Mouse (Mus musculus) forebrain, embryonic 13.5 days (tissue): ENCODE measurements around the gene Smim14. TPM values are rescaled to one million over a fixed set of nuclear protein-coding genes. Genes with fewer than 3 reads are reported as not detected.
"Not testable (repeated sequence)": the region's sequence is repeated elsewhere in the genome, so short reads cannot be mapped to it uniquely, and the experiment has no call there.

Source experiments
- ATAC-seq: fragments of 200-750 bp; cut with Nextera tagmentation; 2 replicates; pipeline ENCODE4 v1.8.0; 2017
- H3K27ac ChIP-seq: fragments of 300-500 bp; sonication (generic); 2 replicates; pipeline ENCODE4 v1.5.1; 2015; ENCODE audit warnings: inconsistent platforms, mild to moderate bottlenecking, moderate library complexity
- H3K27me3 ChIP-seq: fragments of 300-500 bp; sonication (generic); 2 replicates; pipeline ENCODE4 v1.6.1; 2015; ENCODE audit warnings: mild to moderate bottlenecking, inconsistent platforms
- H3K36me3 ChIP-seq: fragments of 300-500 bp; sonication (generic); 2 replicates; pipeline ENCODE4 v1.6.1; 2015; ENCODE audit warnings: mild to moderate bottlenecking, inconsistent platforms; ENCODE audit not compliant: poor library complexity, severe bottlenecking
- H3K4me1 ChIP-seq: fragments of 300-500 bp; sonication (generic); 2 replicates; pipeline ENCODE4 v1.6.1; 2015; ENCODE audit warnings: inconsistent platforms
- H3K4me2 ChIP-seq: fragments of 300-500 bp; sonication (generic); 2 replicates; pipeline ENCODE4 v1.6.1; 2015; ENCODE audit warnings: inconsistent platforms, mild to moderate bottlenecking, moderate library complexity
- H3K4me3 ChIP-seq: fragments of 300-500 bp; sonication (generic); 2 replicates; pipeline ENCODE4 v1.5.1; 2015; ENCODE audit warnings: mild to moderate bottlenecking, inconsistent platforms
- H3K9ac ChIP-seq: fragments of 300-500 bp; sonication (generic); 2 replicates; pipeline ENCODE4 v1.6.1; 2015; ENCODE audit warnings: mild to moderate bottlenecking, inconsistent platforms
- H3K9me3 ChIP-seq: fragments of 300-500 bp; sonication (generic); replicated peaks from 2 replicates; pipeline ENCODE4 v1.6.1; 2016; ENCODE audit warnings: inconsistent platforms
- WGBS: fragments of 180-500 bp; shearing (Covaris S2); methylation state at CpG from one replicate; pipeline ENCODE4 v1.1.7; 2015; 5-methylcytosine and 5-hydroxymethylcytosine counted together
- polyA plus RNA-seq: library from polyadenylated mRNA; unstranded; fragments of >200 nt; fragmentation: Nextera tagmentation; extraction: Ambion mirVana; gene quantifications from 2 replicates; pipeline ENCODE4 v1.2.1, GENCODE M21; 2015

Gene Smim14
- polyA plus RNA-seq, 1 experiment from 2014 or later = 133 TPM

DNA sequence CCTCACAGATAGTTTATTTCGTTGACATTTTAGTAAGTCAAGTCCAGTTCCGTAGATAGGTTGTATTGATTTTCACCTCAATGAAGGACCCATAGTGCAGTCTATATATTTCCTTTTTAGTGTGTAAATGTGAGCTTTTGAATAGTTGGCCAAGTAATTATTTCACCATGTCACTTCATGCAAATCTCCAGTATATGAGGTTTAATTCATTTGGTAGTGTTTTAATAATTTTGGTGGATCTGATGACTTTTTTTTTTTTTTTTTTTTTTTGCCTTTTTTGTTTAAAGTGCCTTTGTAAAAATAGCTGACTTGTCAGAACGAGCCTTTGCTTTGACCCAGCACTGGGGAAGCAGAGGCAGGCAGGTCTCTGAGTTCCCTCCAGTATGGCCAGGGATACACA lies 2.8 kb upstream of the Smim14 start:
- Histone ChIP-seq H3K9me3 (no peaks in the 10 kb centered on the region), H3K4me1 (peaks cover 14% of the 10 kb centered on the region), H3K9ac (no peak overlapping the region), H3K36me3 (0 out of 2 replicates have a peak, but pooled peaks cover 6% of the 10 kb centered on the region), H3K27me3 (no peaks in the 10 kb centered on the region), H3K27ac (no peak overlapping the region), H3K4me3 (no peak overlapping the region), H3K4me2 (no peak overlapping the region)
- 98% methylated on average over 3 of the region's 3 CpGs for WGBS
- ATAC-seq = no peak

DNA sequence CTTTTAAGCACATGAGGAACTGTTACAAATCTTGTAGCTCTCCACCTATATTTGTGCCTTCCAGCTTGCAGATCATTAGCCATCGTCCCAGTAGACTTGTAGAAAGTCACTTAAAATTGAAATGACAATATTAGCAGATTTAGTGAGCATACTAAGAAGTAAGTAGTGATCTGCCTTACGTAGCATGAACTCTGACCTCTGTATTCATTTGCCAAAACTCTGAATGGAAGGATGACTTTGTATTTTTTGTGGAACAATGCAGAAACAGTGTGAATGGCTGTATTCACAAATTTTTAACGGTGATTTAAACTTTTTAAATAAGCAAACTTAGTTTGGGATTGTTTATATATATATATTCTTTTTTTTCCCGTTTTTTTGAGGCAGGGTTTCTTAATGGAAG lies 1.8 kb upstream of the Smim14 start:
- H3K9ac ChIP-seq = peak overlapping the region; percentile 56
- no peak for ATAC-seq
- H3K36me3 ChIP-seq = 0 out of 2 replicates have a peak, but pooled peaks cover 6% of the 10 kb centered on the region
- H3K27me3 ChIP-seq = no peaks in the 10 kb centered on the region
- peaks cover 14% of the 10 kb centered on the region for H3K4me1 ChIP-seq
- no peaks in the 10 kb centered on the region for H3K9me3 ChIP-seq
- 11% methylated on average over 4 of the region's 4 CpGs for WGBS
- H3K27ac ChIP-seq = no peak overlapping the region
- peak overlapping the region; percentile 30 for H3K4me3 ChIP-seq
- peak overlapping the region; percentile 58 for H3K4me2 ChIP-seq

DNA sequence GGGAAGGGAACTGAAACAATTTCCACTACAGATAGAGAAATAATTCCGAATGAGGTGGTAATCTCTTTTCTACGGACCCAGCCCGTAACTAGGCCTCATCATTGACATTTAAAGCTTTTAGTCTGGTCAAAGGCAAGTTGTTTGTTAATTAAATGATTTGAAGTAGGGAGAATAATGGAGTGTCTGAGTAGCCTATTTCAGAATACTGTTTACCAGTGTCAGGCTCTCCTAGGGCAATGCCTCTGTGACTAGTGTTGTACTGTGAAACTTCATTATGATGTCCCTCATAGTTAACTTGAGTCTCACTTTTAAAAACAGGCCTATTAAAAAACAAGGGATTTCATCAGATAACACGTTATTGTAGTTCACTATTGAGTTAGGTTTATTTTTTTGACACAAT lies 1.1 kb upstream of the Smim14 start:
- no peaks in the 10 kb centered on the region for H3K27me3 ChIP-seq
- H3K36me3 ChIP-seq = 0 out of 2 replicates have a peak, but pooled peaks cover 1% of the 10 kb centered on the region
- H3K4me1 ChIP-seq = peaks cover 14% of the 10 kb centered on the region
- peak overlapping the region; percentile 95 for H3K9ac ChIP-seq
- peak overlapping the region; percentile 99 for H3K27ac ChIP-seq
- no peak for ATAC-seq
- 1% methylated on average over 4 of the region's 4 CpGs for WGBS
- no peaks in the 10 kb centered on the region for H3K9me3 ChIP-seq
- peak overlapping the region; percentile 93 for H3K4me3 ChIP-seq
- H3K4me2 ChIP-seq = peak overlapping the region; percentile 60

DNA sequence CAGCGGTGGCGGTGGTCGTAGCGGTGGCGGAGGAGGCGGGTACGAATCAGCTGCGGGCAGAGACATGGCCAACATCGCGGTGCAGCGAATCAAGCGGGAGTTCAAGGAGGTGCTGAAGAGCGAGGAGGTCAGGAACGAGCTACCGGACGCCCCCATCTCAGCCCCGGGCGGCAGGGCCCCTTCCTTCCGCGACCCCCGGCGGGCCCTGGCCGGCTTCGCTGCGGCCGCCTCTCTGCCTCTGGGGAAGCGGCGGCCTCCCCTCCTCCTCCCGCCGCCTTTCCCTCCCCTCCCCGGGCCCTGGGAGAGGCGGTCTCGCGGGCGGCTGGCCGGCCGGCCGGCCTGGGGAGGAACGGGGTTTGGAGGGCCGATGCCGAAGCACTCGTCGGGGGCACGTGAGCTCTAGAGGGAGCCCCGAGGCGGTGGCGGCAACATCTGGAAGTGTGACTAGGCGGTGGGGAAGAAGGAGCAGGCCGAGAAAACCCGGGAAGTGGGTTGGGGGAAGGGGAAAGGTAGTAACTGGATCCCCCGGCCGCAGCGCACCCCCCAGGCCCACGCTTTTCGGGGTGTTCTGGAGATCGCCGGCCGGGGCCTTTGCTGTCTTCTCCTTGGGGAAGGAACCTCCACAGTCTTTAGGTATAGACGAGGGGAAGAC lies 562 bp upstream of the Smim14 start:
- Histone ChIP-seq H3K27ac (peak overlapping the region; percentile 99), H3K9ac (peak overlapping the region; percentile 95), H3K4me2 (peak overlapping the region; percentile 60), H3K9me3 (no peaks in the 10 kb centered on the region), H3K4me3 (peak overlapping the region; percentile 93), H3K27me3 (no peaks in the 10 kb centered on the region), H3K4me1 (peaks cover 14% of the 10 kb centered on the region), H3K36me3 (no peaks in the 10 kb centered on the region)
- peak; percentile 68 for ATAC-seq
- under 1% methylated on average over 39 of the region's 59 CpGs for WGBS

DNA sequence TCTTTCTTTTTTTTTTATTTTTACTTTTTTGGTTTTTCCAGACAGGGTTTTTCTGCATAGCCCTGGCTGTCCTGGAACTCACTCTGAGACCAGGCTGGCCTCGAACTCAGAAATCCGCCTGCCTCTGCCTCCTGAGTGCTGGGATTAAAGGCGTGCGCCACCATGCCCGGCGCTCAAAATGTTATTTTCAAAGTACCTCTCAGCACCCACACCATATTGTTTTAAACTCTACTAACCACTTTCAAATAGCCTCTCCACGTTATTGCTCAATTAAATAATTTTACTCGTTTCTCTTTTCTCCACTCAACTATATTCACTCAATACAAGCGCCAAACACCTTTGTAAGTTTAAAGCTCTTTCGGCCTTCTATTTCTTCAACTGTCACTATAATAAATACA lies 917 bp downstream of the Smim14 start:
- peaks cover 14% of the 10 kb centered on the region for H3K4me1 ChIP-seq
- not testable (repeated sequence) for H3K9me3 ChIP-seq, H3K36me3 ChIP-seq, ATAC-seq, H3K27me3 ChIP-seq
- WGBS = 86% methylated on average over 10 of the region's 10 CpGs
- peak overlapping the region; percentile 60 for H3K4me2 ChIP-seq
- H3K27ac ChIP-seq = peak overlapping the region; percentile 99
- H3K9ac ChIP-seq = peak overlapping the region; percentile 95
- peak overlapping the region; percentile 93 for H3K4me3 ChIP-seq

DNA sequence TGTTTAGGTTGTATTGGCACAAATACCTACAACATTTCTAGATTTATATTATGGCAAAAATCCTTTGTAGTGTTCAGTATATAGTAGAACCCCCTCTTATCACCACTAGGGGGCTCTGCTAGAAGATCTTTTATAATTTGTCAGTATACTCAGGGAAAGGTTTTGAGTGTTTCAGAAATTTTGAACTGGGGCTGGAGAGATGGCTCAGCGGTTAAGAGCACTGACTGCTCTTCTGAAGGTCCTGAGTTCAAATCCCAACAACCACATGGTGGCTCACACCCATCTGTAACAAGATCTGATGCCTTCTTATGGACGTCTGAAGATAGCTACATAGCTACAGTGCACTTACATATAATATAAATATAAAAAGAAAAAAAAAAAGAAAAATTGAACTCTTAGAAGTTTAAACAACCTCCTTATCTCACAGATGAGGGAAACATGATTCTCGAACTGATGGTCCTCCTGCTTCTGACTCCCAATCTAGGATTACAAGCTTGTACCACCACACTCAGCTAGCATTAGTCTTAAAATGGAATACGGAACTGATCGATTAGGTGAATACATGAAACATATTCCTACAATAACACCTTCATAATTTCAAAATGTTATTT lies 1.4 kb downstream of the Smim14 start:
- H3K27me3 ChIP-seq = no peaks in the 10 kb centered on the region
- ATAC-seq = no peak
- H3K27ac ChIP-seq = no peak overlapping the region
- H3K9me3 ChIP-seq = no peaks in the 10 kb centered on the region
- peaks cover 14% of the 10 kb centered on the region for H3K4me1 ChIP-seq
- 76% methylated on average over 5 of the region's 5 CpGs for WGBS
- no peak overlapping the region for H3K4me3 ChIP-seq
- no peak overlapping the region for H3K4me2 ChIP-seq
- H3K9ac ChIP-seq = no peak overlapping the region
- H3K36me3 ChIP-seq = no peaks in the 10 kb centered on the region

DNA sequence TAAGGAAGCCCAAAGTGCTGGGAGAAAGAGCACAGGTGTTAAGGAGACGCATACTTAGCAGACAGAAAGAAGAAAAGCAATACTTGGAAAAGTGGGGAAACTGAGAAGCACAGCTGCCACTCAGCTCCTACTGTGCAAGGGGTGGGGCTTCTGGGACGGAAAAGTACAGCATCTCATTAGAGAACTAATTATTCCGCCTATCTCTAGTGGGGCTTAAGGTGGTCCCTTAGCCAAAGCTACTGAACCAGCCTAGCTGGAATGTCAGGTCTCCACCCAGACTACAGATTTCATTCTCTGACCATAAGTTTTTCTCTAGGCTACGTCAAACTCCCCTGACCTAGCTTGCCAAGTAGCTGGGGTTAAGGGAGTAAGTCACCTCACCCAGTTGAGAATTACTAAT lies 2.5 kb downstream of the Smim14 start:
- ATAC-seq = no peak
- Histone ChIP-seq H3K4me3 (no peak overlapping the region), H3K9ac (no peak overlapping the region), H3K27ac (no peak overlapping the region), H3K4me2 (no peak overlapping the region), H3K27me3 (no peaks in the 10 kb centered on the region), H3K4me1 (peaks cover 14% of the 10 kb centered on the region), H3K9me3 (no peaks in the 10 kb centered on the region), H3K36me3 (no peaks in the 10 kb centered on the region)
- 46% methylated on average over 4 of the region's 4 CpGs for WGBS

DNA sequence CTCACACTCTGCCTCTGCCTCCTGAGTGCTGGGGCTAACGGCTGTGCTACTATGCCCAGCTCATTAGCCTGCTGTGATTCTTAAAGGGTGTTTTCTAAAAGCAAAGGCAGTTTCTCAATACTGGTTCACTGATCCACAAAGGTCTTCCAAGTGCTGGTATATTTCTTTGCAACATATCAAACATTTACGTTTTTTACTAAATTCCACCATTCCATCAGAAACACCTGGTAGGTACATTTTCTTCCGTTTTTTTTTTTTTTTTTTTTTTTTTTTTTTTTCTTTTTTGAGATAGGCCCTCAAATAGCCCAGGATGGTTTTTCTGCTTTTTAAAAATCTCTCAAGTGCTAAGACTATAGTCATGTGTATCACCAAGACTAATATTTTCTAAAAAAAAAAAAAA lies 5.7 kb downstream of the Smim14 start:
- Histone ChIP-seq H3K4me3 (no peak overlapping the region), H3K4me2 (no peak overlapping the region), H3K4me1 (0 out of 2 replicates have a peak, but pooled peaks cover 1% of the 10 kb centered on the region), H3K9me3 (no peaks in the 10 kb centered on the region), H3K27me3 (no peaks in the 10 kb centered on the region), H3K9ac (no peak overlapping the region), H3K27ac (no peak overlapping the region), H3K36me3 (no peaks in the 10 kb centered on the region)
- 59% methylated on average over 3 of the region's 3 CpGs for WGBS
- no peak for ATAC-seq

DNA sequence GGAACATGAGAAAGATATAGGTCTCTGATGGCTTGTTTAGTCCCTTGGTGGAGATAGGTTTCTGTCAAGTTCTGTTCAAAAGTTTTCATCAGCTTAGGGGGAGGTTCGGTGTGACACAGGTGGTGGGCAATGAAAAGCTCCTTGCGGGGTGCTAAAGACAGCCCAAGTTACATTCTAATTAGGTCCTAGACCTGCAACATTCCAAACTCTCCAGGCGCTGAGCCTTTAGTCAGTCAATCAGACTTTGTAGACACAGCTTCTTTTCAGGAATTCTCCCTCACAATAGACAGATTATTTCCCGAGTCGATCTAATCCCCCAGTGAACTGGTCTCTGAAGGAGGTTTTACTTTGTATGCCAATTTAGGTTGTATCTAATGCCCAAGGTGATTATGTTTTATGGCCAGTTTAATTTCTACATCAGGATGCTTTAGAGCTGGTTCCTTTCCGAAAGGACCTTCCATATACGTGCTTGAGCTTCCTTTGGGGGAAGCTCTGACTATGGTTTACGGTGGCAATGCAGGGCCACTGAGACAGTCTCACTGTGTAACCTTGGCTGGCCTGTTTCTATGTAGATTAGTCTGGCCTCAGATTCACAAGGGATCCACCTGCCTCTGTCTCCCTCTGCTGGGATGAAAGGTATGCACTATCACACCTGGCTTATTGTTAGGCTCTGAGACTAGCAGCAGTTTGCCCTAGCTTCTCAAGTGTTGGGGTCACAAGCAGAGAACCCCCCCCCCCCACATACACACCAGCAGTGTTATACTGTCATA lies 11.1 kb downstream of the Smim14 start:
- no peak overlapping the region for H3K4me2 ChIP-seq
- 3% methylated on average over 8 of the region's 8 CpGs for WGBS
- H3K9ac ChIP-seq = no peak overlapping the region
- H3K4me1 ChIP-seq = peaks cover 8% of the 10 kb centered on the region
- H3K27ac ChIP-seq = no peak overlapping the region
- H3K9me3 ChIP-seq = no peaks in the 10 kb centered on the region
- no peak overlapping the region for H3K4me3 ChIP-seq
- no peak for ATAC-seq
- no peaks in the 10 kb centered on the region for H3K36me3 ChIP-seq
- H3K27me3 ChIP-seq = no peaks in the 10 kb centered on the region

DNA sequence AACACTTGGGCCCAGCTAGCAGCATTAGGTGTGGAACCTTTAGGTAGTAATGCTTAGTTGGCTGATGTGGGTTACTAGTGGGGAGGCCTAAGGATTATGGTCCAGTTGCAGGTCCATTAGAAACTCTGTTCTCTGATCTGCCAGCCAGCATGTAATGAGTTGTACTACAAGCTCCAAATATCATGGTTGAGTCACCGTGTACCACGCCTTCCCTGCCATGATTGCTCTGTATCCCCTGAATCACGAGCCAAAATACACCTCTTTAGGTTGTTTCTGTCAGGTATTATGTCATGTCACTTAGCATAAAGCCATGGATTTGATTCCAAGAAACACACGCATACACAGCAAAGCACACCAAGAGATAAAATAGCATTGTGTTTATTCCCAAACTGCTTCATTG lies 12.2 kb downstream of the Smim14 start:
- H3K27ac ChIP-seq = no peak overlapping the region
- ATAC-seq = no peak
- no peak overlapping the region for H3K4me2 ChIP-seq
- no peaks in the 10 kb centered on the region for H3K27me3 ChIP-seq
- H3K9me3 ChIP-seq = no peaks in the 10 kb centered on the region
- WGBS = 56% methylated on average over 4 of the region's 4 CpGs
- no peak overlapping the region for H3K4me3 ChIP-seq
- no peak overlapping the region for H3K9ac ChIP-seq
- H3K36me3 ChIP-seq = no peaks in the 10 kb centered on the region
- peaks cover 8% of the 10 kb centered on the region for H3K4me1 ChIP-seq

DNA sequence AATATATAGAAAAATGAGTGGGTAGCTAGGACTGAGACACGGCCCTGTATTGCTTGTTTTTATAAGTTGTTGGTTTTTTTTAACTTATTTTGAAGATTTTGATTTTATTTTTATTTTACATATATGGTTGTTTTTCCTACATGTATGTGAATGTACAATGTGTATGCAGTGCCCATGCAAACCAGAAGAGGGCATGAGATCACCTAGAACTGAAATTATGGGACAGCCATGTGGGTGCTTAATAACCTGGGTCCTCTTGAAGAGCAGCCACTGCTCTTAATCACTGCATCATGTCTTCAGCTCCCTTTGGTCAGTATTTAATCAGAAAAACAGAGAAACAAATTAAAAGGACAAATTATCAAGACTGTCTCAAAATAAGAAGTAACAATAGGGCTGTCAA lies 15.2 kb downstream of the Smim14 start:
- Histone ChIP-seq H3K36me3 (no peaks in the 10 kb centered on the region), H3K27ac (no peak overlapping the region), H3K27me3 (no peaks in the 10 kb centered on the region), H3K4me1 (peaks cover 8% of the 10 kb centered on the region), H3K4me2 (no peak overlapping the region), H3K9me3 (no peaks in the 10 kb centered on the region), H3K4me3 (no peak overlapping the region), H3K9ac (no peak overlapping the region)
- ATAC-seq = no peak
- 86% methylated on average over 1 of the region's 1 CpGs for WGBS

DNA sequence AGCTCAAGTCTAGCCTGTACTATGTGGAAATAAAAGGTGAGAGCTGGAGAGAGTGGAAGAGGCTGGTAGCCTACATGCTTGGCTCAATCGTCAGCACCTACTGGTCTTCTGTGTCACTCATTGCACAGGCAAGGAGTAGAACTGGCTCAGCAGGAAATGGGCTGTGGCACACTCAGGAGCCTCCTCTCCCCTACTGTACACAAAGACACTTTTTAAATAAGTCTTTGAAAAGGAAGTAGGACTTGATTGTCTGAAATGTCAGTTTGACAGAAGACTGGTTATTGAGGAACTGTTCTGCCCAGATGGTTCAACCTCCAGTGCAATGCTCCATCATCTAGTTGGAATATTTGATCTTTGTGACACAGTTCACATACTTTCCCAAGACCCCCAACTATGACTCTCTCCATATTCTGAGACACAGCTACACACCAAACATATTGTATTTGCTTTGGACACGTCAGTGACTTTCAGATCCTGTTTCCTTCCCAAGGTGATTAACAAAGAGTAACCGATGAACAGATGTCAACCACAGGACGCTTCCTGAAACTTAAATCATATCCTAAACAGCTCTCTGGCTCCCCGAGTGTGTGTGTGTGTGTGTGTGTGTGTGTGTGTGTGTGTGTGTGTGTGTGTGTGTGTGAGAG lies 22.2 kb downstream of the Smim14 start:
- Histone ChIP-seq H3K9me3 (no peaks in the 10 kb centered on the region), H3K27ac (no peak overlapping the region), H3K9ac (no peak overlapping the region), H3K27me3 (no peaks in the 10 kb centered on the region), H3K36me3 (no peaks in the 10 kb centered on the region), H3K4me3 (no peak overlapping the region), H3K4me2 (no peak overlapping the region), H3K4me1 (no peaks in the 10 kb centered on the region)
- WGBS = 82% methylated on average over 5 of the region's 5 CpGs
- no peak for ATAC-seq
